Mouse (Mus musculus): Measurements from ENCODE around the gene March10.

Gene March10

GRCm38 (mm10) chr11:105456497-105456907 lies at the start of gene March10:
TSS of gene March10 (minus strand) at chr11:105456735.
- DNase-seq (ENCODE audit: low spot score in 2 of 2): no peak

- no peak for DNase-seq (ENCODE audit: low spot score in 2 of 2)
Observed at GRCm38 (mm10) chr11:105506322-105506721, 49.8 kb upstream of the March10 start.

GRCm38 (mm10) chr11:105505038-105505437 lies 48.5 kb upstream of the March10 start:
- DNase-seq (ENCODE audit: low spot score in 2 of 2): no peak

GRCm38 (mm10) chr11:105502311-105502710 lies 45.8 kb upstream of the March10 start:
- no peak for DNase-seq (ENCODE audit: low spot score in 2 of 2)

- no peak for DNase-seq (ENCODE audit: low spot score in 2 of 2)
Observed at GRCm38 (mm10) chr11:105497505-105497904, 41.0 kb upstream of the March10 start.

- no peak for DNase-seq (ENCODE audit: low spot score in 2 of 2)
Observed at GRCm38 (mm10) chr11:105496665-105497064, 40.1 kb upstream of the March10 start.

GRCm38 (mm10) chr11:105495591-105496270 lies 39.2 kb upstream of the March10 start:
- DNase-seq (ENCODE audit: low spot score in 2 of 2): no peak

- DNase-seq (ENCODE audit: low spot score in 2 of 2): no peak
Observed at GRCm38 (mm10) chr11:105494786-105495369, 38.3 kb upstream of the March10 start.

GRCm38 (mm10) chr11:105492392-105492791 lies 35.9 kb upstream of the March10 start:
- no peak for DNase-seq (ENCODE audit: low spot score in 2 of 2)

- no peak for DNase-seq (ENCODE audit: low spot score in 2 of 2)
Observed at GRCm38 (mm10) chr11:105490971-105491370, 34.4 kb upstream of the March10 start.

GRCm38 (mm10) chr11:105485412-105485811 lies 28.9 kb upstream of the March10 start:
- DNase-seq (ENCODE audit: low spot score in 2 of 2): no peak

- no peak for DNase-seq (ENCODE audit: low spot score in 2 of 2)
Observed at GRCm38 (mm10) chr11:105484993-105485392, 28.5 kb upstream of the March10 start.

GRCm38 (mm10) chr11:105482747-105483146 lies 26.2 kb upstream of the March10 start:
- no peak for DNase-seq (ENCODE audit: low spot score in 2 of 2)

- DNase-seq (ENCODE audit: low spot score in 2 of 2): no peak
Observed at GRCm38 (mm10) chr11:105474746-105475145, 18.2 kb upstream of the March10 start.

- no peak for DNase-seq (ENCODE audit: low spot score in 2 of 2)
Observed at GRCm38 (mm10) chr11:105474352-105474736, 17.8 kb upstream of the March10 start.

GRCm38 (mm10) chr11:105473716-105474351 lies 17.3 kb upstream of the March10 start:
- DNase-seq (ENCODE audit: low spot score in 2 of 2): no peak

GRCm38 (mm10) chr11:105472610-105473009 lies 16.1 kb upstream of the March10 start:
- no peak for DNase-seq (ENCODE audit: low spot score in 2 of 2)

GRCm38 (mm10) chr11:105470896-105471295 lies 14.4 kb upstream of the March10 start:
- no peak for DNase-seq (ENCODE audit: low spot score in 2 of 2)

GRCm38 (mm10) chr11:105469561-105469960 lies 13.0 kb upstream of the March10 start:
- no peak for DNase-seq (ENCODE audit: low spot score in 2 of 2)

- no peak for DNase-seq (ENCODE audit: low spot score in 2 of 2)
Observed at GRCm38 (mm10) chr11:105469091-105469507, 12.6 kb upstream of the March10 start.

GRCm38 (mm10) chr11:105468436-105468835 lies 11.9 kb upstream of the March10 start:
- no peak for DNase-seq (ENCODE audit: low spot score in 2 of 2)

- DNase-seq (ENCODE audit: low spot score in 2 of 2): no peak
Observed at GRCm38 (mm10) chr11:105467816-105468215, 11.3 kb upstream of the March10 start.

GRCm38 (mm10) chr11:105467266-105467665 lies 10.7 kb upstream of the March10 start:
- DNase-seq (ENCODE audit: low spot score in 2 of 2): no peak

Measured in spleen, postnatal 10 days (tissue).